Mouse (Mus musculus) forebrain, embryonic 11.5 days (tissue): ENCODE results near the gene Nktr. TPM values are rescaled to one million over a fixed set of nuclear protein-coding genes. Genes with fewer than 3 reads are reported as not detected.
A peak's percentile ranks its signal among the peaks of the same experiment; 100 is the strongest.

Source experiments
- ATAC-seq: fragments of 200-750 bp; cut with Nextera tagmentation; replicated peaks from 2 replicates; pipeline ENCODE4 v1.8.0; 2017; ENCODE audit warnings: moderate TSS enrichment; ENCODE audit not compliant: low FRiP score
- DNase-seq: peaks from one replicate; pipeline ENCODE4 v3.0.0-alpha.2; 2017; ENCODE audit warnings: low spot score
- H3K27ac ChIP-seq: fragments of 300-500 bp; sonication (generic); 2 replicates; pipeline ENCODE4 v1.5.1; 2014; ENCODE audit warnings: low read depth, low read length
- H3K27me3 ChIP-seq: fragments of 300-500 bp; sonication (generic); 2 replicates; pipeline ENCODE4 v1.6.1; 2014; ENCODE audit warnings: mild to moderate bottlenecking, low read length, mixed read lengths; ENCODE audit not compliant: control insufficient read depth, insufficient read depth
- H3K36me3 ChIP-seq: fragments of 300-500 bp; sonication (generic); 2 replicates; pipeline ENCODE4 v1.6.1; 2014; ENCODE audit warnings: mild to moderate bottlenecking, low read length, moderate library complexity, mixed read lengths; ENCODE audit not compliant: control insufficient read depth, insufficient read depth
- H3K4me1 ChIP-seq: fragments of 300-500 bp; sonication (generic); replicated peaks from 2 replicates; pipeline ENCODE4 v1.6.1; 2014; ENCODE audit warnings: low read length, mixed read lengths; ENCODE audit not compliant: control insufficient read depth, insufficient read depth
- H3K4me2 ChIP-seq: fragments of 300-500 bp; sonication (generic); 2 replicates; pipeline ENCODE4 v1.6.1; 2014; ENCODE audit warnings: low read depth, mild to moderate bottlenecking, low read length, moderate library complexity, mixed read lengths; ENCODE audit not compliant: severe bottlenecking
- H3K4me3 ChIP-seq: fragments of 300-500 bp; sonication (generic); 2 replicates; pipeline ENCODE4 v1.5.1; 2014; ENCODE audit warnings: low read depth, low read length
- H3K9ac ChIP-seq: fragments of 300-500 bp; sonication (generic); 2 replicates; pipeline ENCODE4 v1.6.1; 2014; ENCODE audit warnings: low read length
- H3K9me3 ChIP-seq: fragments of 300-500 bp; sonication (generic); 2 replicates; pipeline ENCODE4 v1.6.1; 2016; ENCODE audit warnings: low read length, mixed read lengths; ENCODE audit not compliant: control insufficient read depth
- WGBS: fragments of 180-500 bp; shearing (Covaris S2); extraction: QIAGEN DNeasy Blood & Tissue Kit; methylation state at CpG from one replicate; pipeline ENCODE4 v1.1.7; 2014; 5-methylcytosine and 5-hydroxymethylcytosine counted together
- polyA plus RNA-seq: library from polyadenylated mRNA; unstranded; fragments of >200 nt; fragmentation: Nextera tagmentation; extraction: Ambion mirVana; gene quantifications from 2 replicates; pipeline ENCODE4 v1.2.1, GENCODE M21; 2014

Gene Nktr
- polyA plus RNA-seq, 1 experiment from 2014 or later, result 67.5 TPM

DNA sequence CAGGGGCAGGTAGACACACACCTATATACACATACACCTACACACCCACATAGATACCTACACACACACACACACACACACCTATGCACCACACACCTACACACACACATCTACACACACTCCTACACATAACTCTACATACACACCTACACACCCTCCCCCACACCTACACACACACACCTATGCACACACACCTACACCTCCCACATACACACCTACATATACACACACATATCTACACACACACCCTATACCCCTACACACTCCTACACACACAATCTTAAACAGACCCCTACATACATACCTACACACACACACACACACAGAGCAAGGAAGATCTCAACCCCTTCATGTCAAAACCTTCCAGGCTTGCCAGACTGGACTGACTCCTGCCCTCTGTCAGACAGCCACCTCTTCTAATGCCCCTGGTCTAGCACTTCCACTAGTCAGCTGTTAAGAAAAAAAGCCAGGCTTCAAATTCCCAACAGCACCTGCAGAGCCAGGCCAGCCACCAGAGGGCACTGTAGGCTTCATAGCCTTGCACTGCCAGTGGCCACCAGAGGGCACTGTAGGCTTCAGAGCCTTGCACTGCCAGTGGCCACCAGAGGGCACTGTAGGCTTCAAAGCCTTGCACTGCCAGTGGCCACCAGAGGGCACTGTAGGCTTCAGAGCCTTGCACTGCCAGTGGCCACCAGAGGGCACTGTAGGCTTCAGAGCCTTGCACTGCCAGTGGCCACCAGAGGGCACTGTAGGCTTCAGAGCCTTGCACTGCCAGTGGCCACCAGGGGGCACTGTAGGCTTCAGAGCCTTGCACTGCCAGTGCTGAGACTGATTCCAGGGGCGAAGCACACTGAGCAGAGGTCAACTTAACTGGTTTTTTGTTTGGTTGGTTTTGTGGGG is 21.6 kb upstream of the Nktr start:
- ATAC-seq (no peak; the same call in 1 of the 2 replicates), DNase-seq (no peak)
- H3K27me3 ChIP-seq, result no peaks in the 10 kb centered on the region
- H3K9me3 ChIP-seq, result no peaks in the 10 kb centered on the region
- H3K36me3 ChIP-seq, result no peaks in the 10 kb centered on the region; the same call in 1 of the 2 replicates
- H3K4me3 ChIP-seq, result no peak overlapping the region
- WGBS, result 96% methylated on average over 1 of the region's 1 CpGs
- H3K4me1 ChIP-seq, result no peaks in the 10 kb centered on the region
- H3K9ac ChIP-seq, result no peak overlapping the region
- H3K27ac ChIP-seq, result no peak overlapping the region
- H3K4me2 ChIP-seq, result no peak overlapping the region

DNA sequence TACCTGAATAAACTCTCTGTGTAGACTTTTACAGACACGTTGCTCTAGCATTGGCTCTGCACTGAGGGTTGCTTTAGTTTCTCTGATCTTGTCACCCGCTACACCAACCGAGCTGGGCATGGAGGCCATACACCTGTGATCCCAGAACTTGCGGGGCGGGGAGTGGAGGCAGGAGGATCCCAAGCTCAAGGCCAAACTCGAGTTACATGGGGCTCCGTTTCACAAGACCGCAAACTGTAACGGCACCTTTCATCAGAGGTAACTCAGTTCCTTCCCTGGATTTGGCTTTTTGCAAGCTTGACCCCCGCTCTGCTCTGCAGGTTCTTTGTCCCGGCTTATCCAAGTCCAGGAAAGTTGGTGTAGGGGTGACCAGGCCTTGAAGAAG is 14.7 kb upstream of the Nktr start:
- Histone ChIP-seq H3K36me3 (no peaks in the 10 kb centered on the region; the same call in 1 of the 2 replicates), H3K27me3 (no peaks in the 10 kb centered on the region), H3K4me1 (peaks cover 11% of the 10 kb centered on the region; the same call in 1 of the 2 replicates), H3K4me2 (peak overlapping the region; percentile 96), H3K27ac (peak overlapping the region; percentile 34; the same call in 1 of the 2 replicates), H3K4me3 (peak overlapping the region; percentile 83), H3K9ac (peak overlapping the region; percentile 83), H3K9me3 (no peaks in the 10 kb centered on the region)
- DNase-seq (no peak), ATAC-seq (no peak)
- WGBS, result 41% methylated on average over 11 of the region's 11 CpGs

DNA sequence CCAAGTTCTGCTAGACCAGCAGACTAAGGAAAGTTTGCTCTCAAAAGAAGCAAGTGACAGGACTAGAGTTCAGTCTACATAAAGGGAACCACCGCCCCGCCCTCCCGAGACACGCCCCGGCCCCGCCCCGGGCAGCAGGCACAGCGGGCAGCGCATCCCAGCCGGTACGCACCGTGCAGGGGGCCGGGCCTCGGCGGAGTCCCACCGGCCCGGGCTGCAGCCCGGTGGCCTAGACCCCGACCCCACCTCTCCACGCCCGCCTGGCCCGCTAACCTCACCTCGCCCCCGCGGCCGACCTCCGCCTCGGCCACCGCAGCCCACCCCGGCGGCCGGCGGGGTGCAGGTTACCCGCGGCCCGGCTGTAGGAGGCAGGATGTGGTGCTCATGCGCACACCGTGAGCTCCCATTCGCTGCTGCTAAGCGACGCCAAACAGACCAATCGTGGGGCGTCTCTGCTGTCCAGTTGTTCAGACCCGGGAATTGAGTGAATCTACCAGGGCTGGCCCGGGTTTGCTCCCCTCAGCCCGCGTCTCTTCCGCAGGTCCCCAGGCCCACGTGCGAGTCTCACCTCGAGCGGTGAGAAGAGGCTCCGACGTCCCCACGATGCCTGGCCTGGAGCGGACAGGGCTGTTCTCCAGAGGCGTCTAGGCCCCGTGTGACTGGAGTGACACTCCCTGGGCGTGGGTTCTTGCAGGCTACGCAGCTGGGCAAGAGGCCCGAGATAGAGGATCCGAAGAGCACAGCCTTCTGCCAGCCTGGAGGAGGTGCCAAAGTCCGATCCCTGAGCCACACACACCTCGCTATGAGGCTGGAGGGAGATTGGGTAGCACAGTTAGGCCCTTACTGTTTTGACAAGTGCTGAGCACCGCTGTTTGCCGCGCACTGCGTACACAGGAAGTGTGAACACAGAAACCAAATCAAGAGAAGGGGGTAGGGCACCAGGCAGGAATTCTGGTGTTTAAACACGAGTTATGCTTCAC is 14.0 kb upstream of the Nktr start, which contains the start of gene Sec22c:
Gene Sec22c (minus strand): TSS at position 845 of the 980 bp plus-strand sequence.
- Histone ChIP-seq H3K9ac (peak within 1 kb of the TSS; percentile 83), H3K9me3 (no peaks in the 10 kb centered on the region), H3K4me1 (peaks cover 14% of the 10 kb centered on the region; the same call in 1 of the 2 replicates), H3K4me2 (peak within 1 kb of the TSS; percentile 96), H3K27ac (peak within 1 kb of the TSS; percentile 50), H3K27me3 (no peaks in the 10 kb centered on the region), H3K4me3 (peak within 1 kb of the TSS; percentile 83), H3K36me3 (no peaks in the 10 kb centered on the region; the same call in 1 of the 2 replicates)
- whole genome bisulfite sequencing, result 2% methylated on average over 69 of the region's 69 CpGs
- ATAC-seq (peak; percentile 99), DNase-seq (peak; percentile 93)

DNA sequence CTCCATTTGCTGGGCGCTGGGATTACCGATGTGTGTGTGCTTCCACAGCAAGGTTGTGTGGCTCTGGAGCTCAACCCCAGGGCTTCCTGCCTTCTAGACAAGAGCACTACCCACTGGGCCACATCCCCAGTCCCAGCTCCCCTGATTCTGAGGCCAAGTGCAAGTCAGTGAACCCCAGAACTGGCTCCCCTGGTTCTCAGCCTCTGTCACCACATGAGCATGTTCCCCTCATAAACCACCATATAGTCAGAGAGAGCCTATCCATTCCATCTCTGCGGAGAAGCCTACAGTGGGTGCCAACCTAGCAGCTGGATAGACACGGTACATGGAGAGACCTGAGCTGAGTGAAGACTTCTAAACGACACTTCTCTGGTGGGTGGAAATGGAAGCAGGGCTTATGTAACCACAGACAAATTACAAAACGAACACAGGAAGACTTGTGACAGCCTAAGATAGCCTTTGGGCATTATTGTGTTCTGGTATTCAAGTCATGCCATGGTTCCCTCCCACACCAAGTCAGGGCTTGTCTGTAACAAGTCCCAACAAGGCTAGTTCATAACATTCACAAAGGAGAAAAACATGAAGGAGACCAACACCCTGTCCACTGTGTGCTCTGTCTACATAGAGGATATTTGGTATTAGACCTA is 12.8 kb upstream of the Nktr start:
- H3K36me3 ChIP-seq, result no peaks in the 10 kb centered on the region
- DNase-seq, result no peak
- peaks cover 14% of the 10 kb centered on the region; the same call in 1 of the 2 replicates for H3K4me1 ChIP-seq
- H3K9ac ChIP-seq, result no peak overlapping the region
- H3K27me3 ChIP-seq, result no peaks in the 10 kb centered on the region
- H3K27ac ChIP-seq, result no peak overlapping the region
- no peaks in the 10 kb centered on the region for H3K9me3 ChIP-seq
- WGBS, result 76% methylated on average over 6 of the region's 6 CpGs
- no peak overlapping the region for H3K4me3 ChIP-seq
- no peak for ATAC-seq
- no peak overlapping the region for H3K4me2 ChIP-seq

DNA sequence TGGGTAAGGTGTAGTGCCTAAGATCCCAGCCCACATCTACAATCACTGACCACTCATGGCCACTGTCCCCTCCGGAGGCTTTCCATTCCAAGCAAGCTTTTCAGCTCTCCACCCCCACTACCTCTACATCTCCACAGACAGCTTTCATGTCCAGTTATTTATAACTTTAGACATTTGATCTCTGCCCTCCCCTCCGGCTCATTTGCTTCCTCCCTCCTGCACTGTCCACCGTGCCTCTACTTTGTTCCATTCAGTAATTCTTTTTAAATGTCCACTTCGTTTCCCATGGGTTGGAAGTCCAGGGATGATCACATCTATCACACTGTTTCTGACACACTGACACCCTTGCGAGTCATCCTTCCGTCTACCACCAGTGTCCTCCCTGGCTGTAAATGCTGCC is 11.2 kb upstream of the Nktr start:
- no peaks in the 10 kb centered on the region for H3K36me3 ChIP-seq
- no peak overlapping the region for H3K4me3 ChIP-seq
- ATAC-seq (no peak), DNase-seq (no peak)
- H3K9ac ChIP-seq, result no peak overlapping the region
- H3K9me3 ChIP-seq, result no peaks in the 10 kb centered on the region
- no peak overlapping the region for H3K27ac ChIP-seq
- no peaks in the 10 kb centered on the region for H3K27me3 ChIP-seq
- H3K4me2 ChIP-seq, result no peak overlapping the region
- H3K4me1 ChIP-seq, result peaks cover 14% of the 10 kb centered on the region; the same call in 1 of the 2 replicates
- 73% methylated on average over 6 of the region's 6 CpGs for WGBS

GRCm38 (mm10) chr9:121708506-121709486 is 10.2 kb upstream of the Nktr start:
- peaks cover 14% of the 10 kb centered on the region; the same call in 1 of the 2 replicates for H3K4me1 ChIP-seq
- 66% methylated on average over 7 of the region's 7 CpGs for WGBS
- no peak overlapping the region for H3K4me2 ChIP-seq
- H3K36me3 ChIP-seq, result no peaks in the 10 kb centered on the region
- H3K27ac ChIP-seq, result no peak overlapping the region
- H3K9ac ChIP-seq, result no peak overlapping the region
- H3K4me3 ChIP-seq, result no peak overlapping the region
- DNase-seq, result no peak
- H3K9me3 ChIP-seq, result no peaks in the 10 kb centered on the region
- no peaks in the 10 kb centered on the region for H3K27me3 ChIP-seq
- ATAC-seq, result no peak

- Histone ChIP-seq H3K27me3 (no peaks in the 10 kb centered on the region), H3K9me3 (no peaks in the 10 kb centered on the region), H3K27ac (peak within 1 kb of the TSS; percentile 19; the same call in 1 of the 2 replicates), H3K36me3 (no peaks in the 10 kb centered on the region), H3K9ac (peak within 1 kb of the TSS; percentile 87), H3K4me3 (peak within 1 kb of the TSS; percentile 89), H3K4me1 (peaks cover 9% of the 10 kb centered on the region; the same call in 1 of the 2 replicates), H3K4me2 (peak within 1 kb of the TSS; percentile 76)
- peak; percentile 99 for ATAC-seq
- 5% methylated on average over 37 of the region's 37 CpGs for WGBS
- DNase-seq, result peak; percentile 99
Observed at GRCm38 (mm10) chr9:121709898-121710583, 8.9 kb upstream of the Nktr start, which contains the start of gene Ss18l2. Gene Ss18l2 (plus strand): TSS chr9:121710329.
